Mouse (Mus musculus): ENCODE results near the gene Slc17a9. TPM values are rescaled to one million over a fixed set of nuclear protein-coding genes. Genes with fewer than 3 reads are reported as not detected.

The Slc17a9 gene
- polyA plus RNA-seq, 1 experiment from 2014 or later = 3.6 TPM

GRCm38 (mm10) chr2:180748904-180749303, 23.8 kb downstream of the Slc17a9 start:
- ATAC-seq (ENCODE audit: low FRiP score, low TSS enrichment) (peak; percentile 57), DNase-seq (ENCODE audit: low spot score) (no peak)
- whole genome bisulfite sequencing = 33% methylated on average over 5 of the region's 5 CpGs
- no peak overlapping the region for H3K4me3 ChIP-seq (ENCODE audit: low read depth, low read length)
- no peaks in the 10 kb centered on the region for H3K4me1 ChIP-seq (replicated peaks; ENCODE audit: control insufficient read depth, insufficient read depth)
- H3K4me2 ChIP-seq (replicated peaks; ENCODE audit: low read depth) = no peak overlapping the region
- TF ChIP-seq EP300 (optimal IDR thresholded peaks at IDR 0.05) (no peak), CTCF (IDR thresholded peaks at IDR 0.05; ENCODE audit: low read depth) (no peak)
- H3K9me3 ChIP-seq (ENCODE audit: control insufficient read depth, low read length) = no peaks in the 10 kb centered on the region
- H3K9ac ChIP-seq (ENCODE audit: low read length) = no peak overlapping the region
- no peak overlapping the region for H3K27ac ChIP-seq (replicated peaks)
- no peaks in the 10 kb centered on the region for H3K36me3 ChIP-seq (ENCODE audit: control insufficient read depth, insufficient read depth, low read length)
- no peaks in the 10 kb centered on the region for H3K27me3 ChIP-seq (ENCODE audit: control insufficient read depth, insufficient read depth, low read length)

GRCm38 (mm10) chr2:180754976-180755688, 30.1 kb downstream of the Slc17a9 start:
- Histone ChIP-seq H3K36me3 (ENCODE audit: control insufficient read depth, insufficient read depth, low read length) (no peaks in the 10 kb centered on the region), H3K27me3 (ENCODE audit: control insufficient read depth, insufficient read depth, low read length) (no peaks in the 10 kb centered on the region), H3K27ac (replicated peaks) (no peak overlapping the region), H3K4me2 (replicated peaks; ENCODE audit: low read depth) (no peak overlapping the region), H3K9ac (ENCODE audit: low read length) (no peak overlapping the region), H3K9me3 (ENCODE audit: control insufficient read depth, low read length) (no peaks in the 10 kb centered on the region), H3K4me3 (ENCODE audit: low read depth, low read length) (no peak overlapping the region), H3K4me1 (replicated peaks; ENCODE audit: control insufficient read depth, insufficient read depth) (no peaks in the 10 kb centered on the region)
- 66% methylated on average over 5 of the region's 5 CpGs for WGBS
- ATAC-seq (ENCODE audit: low FRiP score, low TSS enrichment) = no peak
- TF ChIP-seq CTCF (IDR thresholded peaks at IDR 0.05; ENCODE audit: low read depth) (no peak), EP300 (optimal IDR thresholded peaks at IDR 0.05) (no peak)
- DNase-seq (ENCODE audit: low spot score) = no peak

DNA sequence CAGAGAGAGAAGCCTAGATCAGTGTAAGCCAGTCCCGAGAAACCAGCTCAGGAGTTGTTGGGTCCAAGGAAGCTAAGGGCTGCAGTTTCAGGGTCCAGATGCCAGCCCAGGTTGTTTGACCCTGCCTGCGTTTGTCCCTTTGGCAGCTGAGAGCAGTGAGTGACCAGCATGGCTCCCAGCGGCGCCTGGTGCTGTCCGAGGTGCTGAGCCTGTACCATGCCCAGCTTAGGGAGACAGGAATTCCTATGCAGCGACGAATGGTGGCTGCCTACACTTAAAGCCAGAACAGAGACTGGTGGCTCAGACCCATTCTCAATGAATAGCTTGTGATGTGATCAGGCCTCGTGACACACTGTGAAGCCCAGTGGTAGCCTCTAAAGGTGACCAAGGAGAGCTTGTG, 30.8 kb downstream of the Slc17a9 start:
- ATAC-seq (ENCODE audit: low FRiP score, low TSS enrichment) (0 out of 2 replicates have a peak, but pooled peaks have one; percentile 51), DNase-seq (ENCODE audit: low spot score) (peak; percentile 78)
- no peaks in the 10 kb centered on the region for H3K27me3 ChIP-seq (ENCODE audit: control insufficient read depth, insufficient read depth, low read length)
- no peaks in the 10 kb centered on the region for H3K9me3 ChIP-seq (ENCODE audit: control insufficient read depth, low read length)
- no peaks in the 10 kb centered on the region for H3K4me1 ChIP-seq (replicated peaks; ENCODE audit: control insufficient read depth, insufficient read depth)
- no peak overlapping the region for H3K4me2 ChIP-seq (replicated peaks; ENCODE audit: low read depth)
- no peak overlapping the region for H3K9ac ChIP-seq (ENCODE audit: low read length)
- H3K27ac ChIP-seq (replicated peaks) = no peak overlapping the region
- H3K4me3 ChIP-seq (ENCODE audit: low read depth, low read length) = no peak overlapping the region
- no peaks in the 10 kb centered on the region for H3K36me3 ChIP-seq (ENCODE audit: control insufficient read depth, insufficient read depth, low read length)
- 5% methylated on average over 8 of the region's 8 CpGs for WGBS
- no peak for TF ChIP-seq CTCF (IDR thresholded peaks at IDR 0.05; ENCODE audit: low read depth)
- TF ChIP-seq EP300 (optimal IDR thresholded peaks at IDR 0.05) = no peak

GRCm38 (mm10) chr2:180756786-180757185, 31.7 kb downstream of the Slc17a9 start:
- WGBS = 28% methylated on average over 2 of the region's 2 CpGs
- Histone ChIP-seq H3K36me3 (ENCODE audit: control insufficient read depth, insufficient read depth, low read length) (no peaks in the 10 kb centered on the region), H3K27me3 (ENCODE audit: control insufficient read depth, insufficient read depth, low read length) (no peaks in the 10 kb centered on the region), H3K9me3 (ENCODE audit: control insufficient read depth, low read length) (no peaks in the 10 kb centered on the region), H3K4me3 (ENCODE audit: low read depth, low read length) (no peak overlapping the region), H3K9ac (ENCODE audit: low read length) (no peak overlapping the region), H3K4me2 (replicated peaks; ENCODE audit: low read depth) (no peak overlapping the region), H3K27ac (replicated peaks) (no peak overlapping the region), H3K4me1 (replicated peaks; ENCODE audit: control insufficient read depth, insufficient read depth) (no peaks in the 10 kb centered on the region)
- no peak for DNase-seq (ENCODE audit: low spot score)
- TF ChIP-seq CTCF (IDR thresholded peaks at IDR 0.05; ENCODE audit: low read depth) = no peak
- TF ChIP-seq EP300 (optimal IDR thresholded peaks at IDR 0.05) = no peak
- no peak for ATAC-seq (ENCODE audit: low FRiP score, low TSS enrichment)

DNA sequence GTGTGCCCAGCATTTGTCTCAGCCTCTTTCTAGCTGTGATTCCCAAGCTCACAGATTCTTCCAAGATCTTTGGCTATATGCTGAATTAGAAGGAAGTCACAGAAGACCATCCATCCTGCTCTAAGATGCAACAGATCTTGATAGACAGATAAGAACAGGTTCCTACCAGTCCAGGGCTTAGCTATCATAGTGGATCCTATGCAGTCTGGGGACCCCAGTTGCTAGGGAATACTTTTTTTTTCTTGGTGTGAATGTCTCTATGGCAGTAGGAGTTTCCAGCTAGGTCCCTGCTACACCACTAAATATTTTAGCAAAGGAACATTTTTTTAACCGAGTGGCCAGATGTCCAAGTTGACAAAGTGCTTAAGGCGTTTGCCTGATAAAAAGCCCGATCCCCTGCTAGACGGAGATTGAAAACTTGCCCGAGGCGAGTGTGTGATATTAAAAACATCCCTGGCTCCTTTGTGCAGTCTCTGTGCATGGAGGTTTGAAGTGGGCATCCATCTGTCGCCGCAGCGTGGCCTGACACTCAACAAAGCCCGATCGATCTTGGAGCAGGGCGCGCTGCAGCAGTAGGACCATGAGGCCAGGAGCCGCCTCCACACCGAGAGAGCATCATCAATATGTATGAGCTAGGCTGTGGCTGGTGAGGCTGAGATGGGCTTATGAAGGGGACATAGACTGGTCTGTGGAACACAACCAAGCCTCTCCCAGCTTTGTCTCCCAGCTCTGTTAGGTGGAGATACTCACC, 33.6 kb downstream of the Slc17a9 start:
- 56% methylated on average over 15 of the region's 15 CpGs for WGBS

GRCm38 (mm10) chr2:180764986-180765385, 39.9 kb downstream of the Slc17a9 start:
- Histone ChIP-seq H3K4me3 (ENCODE audit: low read depth, low read length) (no peak overlapping the region), H3K4me1 (replicated peaks; ENCODE audit: control insufficient read depth, insufficient read depth) (no peaks in the 10 kb centered on the region), H3K27me3 (ENCODE audit: control insufficient read depth, insufficient read depth, low read length) (no peaks in the 10 kb centered on the region), H3K27ac (replicated peaks) (no peak overlapping the region), H3K9ac (ENCODE audit: low read length) (no peak overlapping the region), H3K36me3 (ENCODE audit: control insufficient read depth, insufficient read depth, low read length) (no peaks in the 10 kb centered on the region), H3K4me2 (replicated peaks; ENCODE audit: low read depth) (no peak overlapping the region), H3K9me3 (ENCODE audit: control insufficient read depth, low read length) (no peaks in the 10 kb centered on the region)
- DNase-seq (ENCODE audit: low spot score) = no peak
- TF ChIP-seq CTCF (IDR thresholded peaks at IDR 0.05; ENCODE audit: low read depth) = no peak
- TF ChIP-seq EP300 (optimal IDR thresholded peaks at IDR 0.05) = no peak
- ATAC-seq (ENCODE audit: low FRiP score, low TSS enrichment) = no peak
- 75% methylated on average over 11 of the region's 11 CpGs for WGBS

More for the DNA sequence above, 33.6 kb downstream of the Slc17a9 start:
- Histone ChIP-seq H3K27me3 (ENCODE audit: control insufficient read depth, insufficient read depth, low read length) (no peaks in the 10 kb centered on the region), H3K4me2 (replicated peaks; ENCODE audit: low read depth) (no peak overlapping the region), H3K4me3 (ENCODE audit: low read depth, low read length) (no peak overlapping the region), H3K9ac (ENCODE audit: low read length) (no peak overlapping the region), H3K9me3 (ENCODE audit: control insufficient read depth, low read length) (no peaks in the 10 kb centered on the region), H3K27ac (replicated peaks) (no peak overlapping the region), H3K36me3 (ENCODE audit: control insufficient read depth, insufficient read depth, low read length) (no peaks in the 10 kb centered on the region), H3K4me1 (replicated peaks; ENCODE audit: control insufficient read depth, insufficient read depth) (no peaks in the 10 kb centered on the region)
- TF ChIP-seq CTCF (IDR thresholded peaks at IDR 0.05; ENCODE audit: low read depth) = no peak
- TF ChIP-seq EP300 (optimal IDR thresholded peaks at IDR 0.05) = no peak
- ATAC-seq (ENCODE audit: low FRiP score, low TSS enrichment) (no peak), DNase-seq (ENCODE audit: low spot score) (no peak)

Measured in stomach, postnatal 0 days (tissue).